Mouse (Mus musculus): ENCODE measurements at regions not wholly inside any gene's neighbourhood (a gene's known extent, or its start where the extent isn't known, plus 50 kb on each side); places are given as distances from the start of the nearest gene placed in this dataset.

DNA sequence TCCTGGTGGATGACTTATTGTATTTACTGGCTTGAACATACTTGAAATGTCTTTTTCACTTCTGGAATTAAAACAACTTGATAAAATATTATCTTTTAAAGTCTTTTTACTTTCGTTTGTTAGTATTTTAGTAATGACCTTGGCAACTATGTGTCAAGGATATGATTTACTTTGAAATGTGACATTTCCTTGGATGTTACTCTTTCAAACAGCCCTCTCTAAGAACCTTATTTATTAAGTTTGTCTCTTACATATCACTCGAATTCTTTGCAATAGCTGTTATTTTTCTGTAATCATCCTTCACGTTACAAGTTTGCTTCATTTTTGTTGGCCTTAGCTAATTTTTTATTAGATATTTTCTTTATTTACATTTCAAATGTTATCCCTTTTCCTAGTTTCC is 469.8 kb downstream of the Eepd1 start:
- DNase-seq (ENCODE audit: low spot score), result no peak

DNA sequence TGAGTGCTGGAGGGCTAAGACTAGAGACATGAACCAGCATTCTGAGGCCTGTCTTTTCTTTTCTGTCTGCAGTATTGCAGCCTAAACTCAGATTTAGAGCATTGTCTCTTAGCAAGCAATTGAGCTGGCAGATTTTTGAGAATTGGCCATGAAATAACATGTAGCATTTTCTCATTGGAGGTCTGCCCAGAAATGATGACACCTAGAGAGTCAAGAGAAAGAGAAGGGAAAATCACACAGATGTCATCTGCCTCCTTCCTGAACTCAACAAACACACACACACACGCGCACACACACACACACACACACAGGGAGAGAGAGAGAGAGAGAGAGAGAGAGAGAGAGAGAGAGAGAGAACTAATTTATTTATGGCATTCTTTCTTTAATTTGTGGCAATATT is 477.7 kb downstream of the Eepd1 start:
- DNase-seq (ENCODE audit: low spot score), result peak; percentile 3

DNA sequence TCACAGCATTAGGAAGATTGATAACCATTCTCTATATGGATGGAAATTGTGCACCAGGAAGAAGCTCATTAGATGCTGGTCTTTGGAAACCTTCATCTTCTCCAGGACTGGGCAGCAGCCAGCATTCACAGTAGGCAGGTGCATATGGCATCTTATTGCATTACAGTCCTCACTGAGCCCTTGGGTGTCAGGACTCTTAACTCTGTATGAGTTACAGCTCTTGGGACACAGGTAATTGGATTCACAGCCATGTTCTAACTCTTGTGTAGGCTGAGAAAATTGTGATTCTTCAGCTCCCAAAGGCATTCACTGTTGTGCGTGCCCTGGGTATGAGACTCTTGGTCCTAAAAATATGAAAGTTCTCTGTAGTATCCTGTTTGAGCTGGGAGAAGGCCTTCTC is 504.1 kb downstream of the Eepd1 start:
- DNase-seq (ENCODE audit: low spot score), result no peak

DNA sequence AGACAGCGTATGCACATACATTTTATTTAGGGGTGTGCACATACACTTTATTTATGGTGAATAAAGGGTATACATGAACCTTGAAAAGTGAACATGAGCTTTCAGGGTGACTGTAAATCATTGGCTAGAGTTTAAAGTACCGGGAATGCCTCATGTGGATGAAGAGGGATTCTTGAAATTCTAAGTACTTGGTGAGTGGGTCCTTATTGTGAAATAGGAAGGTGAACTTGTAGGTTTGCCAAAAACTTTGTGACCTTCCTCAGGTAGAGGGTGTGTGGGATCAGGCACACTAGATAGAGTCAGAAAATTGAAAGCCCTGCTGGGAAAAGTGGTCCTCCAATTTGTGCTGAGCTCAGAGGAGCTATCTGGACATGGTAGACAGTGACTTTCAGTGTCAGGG is 504.6 kb downstream of the Eepd1 start:
- no peak for DNase-seq (ENCODE audit: low spot score)

DNA sequence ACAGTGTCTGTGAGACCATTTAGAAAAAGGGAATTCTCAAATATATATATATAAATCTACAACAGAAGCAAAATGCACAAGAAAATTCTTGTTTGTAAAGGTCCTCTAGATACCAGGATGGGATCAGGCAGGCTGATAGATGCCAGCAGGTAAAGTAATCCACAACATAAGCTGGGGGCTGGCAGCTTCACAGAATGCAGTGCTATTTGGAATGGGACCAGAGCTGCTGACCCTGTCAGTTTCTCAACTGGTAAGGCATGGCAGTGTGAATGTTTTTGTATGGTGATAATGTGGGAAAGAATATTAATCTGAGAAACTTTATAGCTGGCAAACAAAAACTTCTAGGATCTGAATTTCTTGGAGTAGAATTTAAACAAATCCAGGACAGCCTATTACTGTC is 520.5 kb downstream of the Eepd1 start:
- DNase-seq (ENCODE audit: low spot score), result no peak
